Mouse (Mus musculus): Measurements from ENCODE around the gene Ift43. TPM values are rescaled to one million over a fixed set of nuclear protein-coding genes. Genes with fewer than 3 reads are reported as not detected.

The Ift43 gene
- polyA plus RNA-seq, 1 experiment = 5.3 TPM

DNA sequence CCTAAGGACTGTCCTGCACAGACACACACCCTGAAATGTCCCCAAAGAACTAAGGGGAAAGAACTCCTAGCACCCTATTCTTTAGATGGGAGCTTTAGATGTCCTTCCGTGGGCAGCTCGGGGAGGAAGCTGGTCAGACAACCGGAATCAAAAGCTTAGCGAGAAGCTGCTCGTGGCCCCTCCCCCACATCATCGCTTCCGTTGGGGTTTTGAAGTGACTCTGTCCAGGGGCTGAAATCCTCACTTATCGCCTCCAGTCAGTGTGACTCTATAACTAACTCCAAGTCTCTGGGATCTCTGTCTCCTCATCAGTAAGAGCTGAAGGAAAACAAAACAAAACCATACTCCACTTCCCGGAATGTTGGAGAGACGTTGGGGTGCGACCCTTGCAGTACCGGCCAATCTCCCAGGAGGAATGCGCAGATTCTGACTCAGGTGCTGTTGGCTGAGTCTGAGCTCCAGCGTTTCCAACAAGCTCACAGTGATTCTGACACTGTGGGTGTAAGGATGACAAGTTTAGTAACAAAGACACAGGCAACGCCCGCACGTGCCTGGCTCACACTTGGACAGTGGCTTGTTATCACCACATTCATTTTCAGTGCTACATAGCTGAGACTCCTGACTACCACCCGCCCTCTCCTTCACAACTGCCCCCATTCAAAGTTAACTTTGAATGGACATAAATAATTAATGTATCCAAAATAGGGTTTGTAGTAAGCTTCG is 107.4 kb downstream of the Ift43 start:
- H3K27ac ChIP-seq (ENCODE audit: control insufficient read depth, insufficient read depth, low read depth, low read length, poor library complexity) = no peak overlapping the region
- no peak overlapping the region for H3K4me3 ChIP-seq (replicated peaks; ENCODE audit: control insufficient read depth, low read depth, low read length)
- no peak for TF ChIP-seq CTCF (IDR thresholded peaks at IDR 0.05; ENCODE audit: control insufficient read depth, insufficient read depth, low read length)
- TF ChIP-seq POLR2A (IDR thresholded peaks at IDR 0.05; ENCODE audit: borderline replicate concordance, control insufficient read depth, low read depth, low read length) = no peak
- 23% methylated on average over 19 of the region's 19 CpGs for WGBS
- H3K4me1 ChIP-seq (ENCODE audit: control insufficient read depth, insufficient read depth, low read length) = no peaks in the 10 kb centered on the region

DNA sequence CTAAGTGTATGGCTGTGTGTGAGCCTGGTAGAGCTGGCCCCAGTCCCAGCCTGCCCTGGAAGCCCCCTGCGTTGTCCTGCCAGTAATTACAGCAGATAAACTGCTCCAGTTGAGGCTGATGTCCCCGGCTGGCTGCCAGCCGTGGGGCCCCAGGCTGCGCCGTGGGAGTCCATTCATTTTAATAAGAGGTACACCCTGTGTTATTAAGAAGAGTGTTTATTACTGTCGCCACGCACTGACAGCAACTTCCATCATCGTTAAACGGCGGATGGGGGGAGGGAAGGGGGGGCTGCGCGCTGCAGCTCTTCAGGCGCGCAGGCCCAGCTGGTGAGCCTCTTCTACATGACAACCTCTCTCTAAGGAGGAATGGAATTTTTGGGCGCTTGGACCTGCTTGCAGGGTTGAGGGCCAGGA is 109.7 kb downstream of the Ift43 start:
- TF ChIP-seq CTCF (IDR thresholded peaks at IDR 0.05; ENCODE audit: control insufficient read depth, insufficient read depth, low read length) = no peak
- no peak for TF ChIP-seq POLR2A (IDR thresholded peaks at IDR 0.05; ENCODE audit: borderline replicate concordance, control insufficient read depth, low read depth, low read length)
- Histone ChIP-seq H3K4me1 (ENCODE audit: control insufficient read depth, insufficient read depth, low read length) (no peaks in the 10 kb centered on the region), H3K27ac (ENCODE audit: control insufficient read depth, insufficient read depth, low read depth, low read length, poor library complexity) (no peak overlapping the region), H3K4me3 (replicated peaks; ENCODE audit: control insufficient read depth, low read depth, low read length) (no peak overlapping the region)
- 73% methylated on average over 15 of the region's 15 CpGs for WGBS

- H3K4me1 ChIP-seq (ENCODE audit: control insufficient read depth, insufficient read depth, low read length) = no peaks in the 10 kb centered on the region
- H3K27ac ChIP-seq (ENCODE audit: control insufficient read depth, insufficient read depth, low read depth, low read length, poor library complexity) = no peak overlapping the region
- WGBS = 86% methylated on average over 7 of the region's 7 CpGs
- H3K4me3 ChIP-seq (replicated peaks; ENCODE audit: control insufficient read depth, low read depth, low read length) = no peak overlapping the region
- TF ChIP-seq CTCF (IDR thresholded peaks at IDR 0.05; ENCODE audit: control insufficient read depth, insufficient read depth, low read length) (no peak), POLR2A (IDR thresholded peaks at IDR 0.05; ENCODE audit: borderline replicate concordance, control insufficient read depth, low read depth, low read length) (no peak)
Measured at GRCm38 (mm10) chr12:86196944-86197343, 114.6 kb downstream of the Ift43 start.

- no peak overlapping the region for H3K4me3 ChIP-seq (replicated peaks; ENCODE audit: control insufficient read depth, low read depth, low read length)
- no peak overlapping the region for H3K27ac ChIP-seq (ENCODE audit: control insufficient read depth, insufficient read depth, low read depth, low read length, poor library complexity)
- 46% methylated on average over 8 of the region's 8 CpGs for whole genome bisulfite sequencing
- H3K4me1 ChIP-seq (ENCODE audit: control insufficient read depth, insufficient read depth, low read length) = no peaks in the 10 kb centered on the region
- TF ChIP-seq POLR2A (IDR thresholded peaks at IDR 0.05; ENCODE audit: borderline replicate concordance, control insufficient read depth, low read depth, low read length) = no peak
Measured at GRCm38 (mm10) chr12:86203443-86204057, 121.2 kb downstream of the Ift43 start.

DNA sequence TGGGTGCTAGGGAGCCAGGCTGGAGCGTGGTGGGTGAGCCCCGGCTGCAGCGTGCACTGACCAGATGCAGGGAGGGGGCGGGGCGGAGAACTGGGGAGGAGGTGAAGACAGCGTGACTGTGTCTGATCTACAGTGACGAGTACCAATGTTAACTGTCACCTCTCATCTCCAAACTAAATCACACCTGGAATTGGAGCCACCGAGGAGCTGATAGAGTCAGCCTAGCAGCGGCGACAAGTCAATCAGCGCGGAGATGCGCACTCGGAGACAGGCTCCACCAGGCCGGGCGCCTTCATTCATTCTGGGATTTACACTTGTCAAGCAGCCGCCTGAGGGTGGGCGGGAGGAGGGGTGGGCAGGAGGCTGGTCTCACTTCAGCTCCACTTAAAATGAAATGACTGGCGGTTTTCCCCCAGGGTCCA is 128.8 kb downstream of the Ift43 start:
- 13% methylated on average over 19 of the region's 19 CpGs for WGBS
- H3K4me3 ChIP-seq (replicated peaks; ENCODE audit: control insufficient read depth, low read depth, low read length) = no peak overlapping the region
- H3K4me1 ChIP-seq (ENCODE audit: control insufficient read depth, insufficient read depth, low read length) = no peaks in the 10 kb centered on the region
- TF ChIP-seq POLR2A (IDR thresholded peaks at IDR 0.05; ENCODE audit: borderline replicate concordance, control insufficient read depth, low read depth, low read length) (no peak), CTCF (IDR thresholded peaks at IDR 0.05; ENCODE audit: control insufficient read depth, insufficient read depth, low read length) (no peak)
- no peak overlapping the region for H3K27ac ChIP-seq (ENCODE audit: control insufficient read depth, insufficient read depth, low read depth, low read length, poor library complexity)

Other genes with a start within 250 kb of the Ift43 start
- 1.4 and 2.9 TPM in 2 replicates for gene Tgfb3, start 3.5 kb upstream of the Ift43 start, polyA plus RNA-seq (2011; ENCODE audit: insufficient read depth, insufficient read length, low replicate concordance, missing spikeins)
- gene Gpatch2l, start 159.3 kb downstream of the Ift43 start, polyA plus RNA-seq (2011; ENCODE audit: insufficient read depth, insufficient read length, low replicate concordance, missing spikeins) = 7.8 and 12.2 TPM in 2 replicates